Mouse (Mus musculus): Measurements from ENCODE around the gene Cracr2b. TPM values are rescaled to one million over a fixed set of nuclear protein-coding genes. Genes with fewer than 3 reads are reported as not detected.
"Not testable (repeated sequence)": the region's sequence is repeated elsewhere in the genome, so short reads cannot be mapped to it uniquely, and the experiment has no call there.

Cracr2b gene
- polyA plus RNA-seq, 1 experiment, result 15.3 TPM

DNA sequence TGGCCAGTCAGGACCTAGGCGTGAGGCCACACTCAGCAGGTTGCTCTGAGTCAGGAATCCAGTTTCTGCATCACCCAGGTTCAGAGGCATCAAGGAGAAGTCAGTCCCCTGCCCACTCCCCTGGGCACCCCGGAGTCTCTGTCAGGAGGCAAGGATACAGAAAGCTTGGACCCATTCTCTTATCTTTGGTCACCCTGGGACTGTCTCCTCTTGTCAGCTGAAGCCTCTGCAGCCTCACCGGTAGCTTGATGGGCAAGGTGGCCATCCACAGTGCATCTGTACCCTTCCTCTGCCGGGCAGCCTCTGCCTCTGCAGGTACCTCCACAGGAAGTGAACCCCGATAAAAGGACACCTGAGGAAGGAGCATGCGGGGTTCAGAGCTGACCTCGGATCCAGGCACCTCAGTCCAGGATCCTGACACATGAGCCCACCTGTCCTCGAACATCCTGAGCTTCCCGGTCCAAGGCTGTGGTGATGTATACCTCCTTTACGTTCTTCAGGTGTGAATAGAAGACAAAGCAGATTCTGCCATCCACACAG is 21.7 kb upstream of the Cracr2b start:
- WGBS, result 97% methylated on average over 10 of the region's 10 CpGs
- TF ChIP-seq CTCF (conservative IDR thresholded peaks at IDR 0.05; ENCODE audit: insufficient read depth, insufficient read length, low read depth, low read length) (no peak), POLR2A (IDR thresholded peaks at IDR 0.05; ENCODE audit: low read depth, low read length) (no peak)

DNA sequence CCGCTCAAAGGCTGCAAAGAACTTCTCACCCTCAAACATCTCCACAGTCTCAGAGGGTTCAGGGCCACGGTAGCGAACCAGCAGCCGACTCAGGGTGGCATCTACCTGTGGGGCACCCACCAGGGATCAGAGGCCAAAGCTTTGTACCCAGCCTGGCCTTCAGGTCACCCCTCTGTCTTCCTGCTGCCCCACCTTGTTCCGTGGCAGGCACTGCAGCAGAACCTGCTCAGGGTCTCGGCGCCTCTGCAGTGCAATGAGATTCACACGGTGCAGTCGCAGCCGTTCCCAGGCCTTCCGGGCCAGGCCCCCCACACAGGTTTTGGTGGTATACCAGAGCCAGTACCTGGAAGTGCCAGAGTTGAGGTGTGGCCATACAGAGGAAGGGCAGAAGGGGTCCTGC is 21.1 kb upstream of the Cracr2b start:
- Histone ChIP-seq H3K4me1 (ENCODE audit: control insufficient read depth, insufficient read depth, low read length) (peaks cover 28% of the 10 kb centered on the region), H3K27ac (ENCODE audit: insufficient read depth, low read depth, low read length) (no peak overlapping the region), H3K36me3 (ENCODE audit: control insufficient read depth, insufficient read depth, low read length) (no peaks in the 10 kb centered on the region), H3K27me3 (replicated peaks; ENCODE audit: control insufficient read depth, insufficient read depth, low read length) (no peaks in the 10 kb centered on the region), H3K4me3 (ENCODE audit: insufficient read depth, low read depth, low read length) (no peak overlapping the region)
- no peak for DNase-seq
- no peak for TF ChIP-seq POLR2A (IDR thresholded peaks at IDR 0.05; ENCODE audit: low read depth, low read length)
- TF ChIP-seq CTCF (conservative IDR thresholded peaks at IDR 0.05; ENCODE audit: insufficient read depth, insufficient read length, low read depth, low read length), result no peak
- WGBS, result 95% methylated on average over 11 of the region's 11 CpGs

More for the DNA sequence above, 21.7 kb upstream of the Cracr2b start:
- Histone ChIP-seq H3K27ac (ENCODE audit: insufficient read depth, low read depth, low read length) (no peak overlapping the region), H3K36me3 (ENCODE audit: control insufficient read depth, insufficient read depth, low read length) (no peaks in the 10 kb centered on the region), H3K4me1 (ENCODE audit: control insufficient read depth, insufficient read depth, low read length) (peaks cover 33% of the 10 kb centered on the region), H3K4me3 (ENCODE audit: insufficient read depth, low read depth, low read length) (no peak overlapping the region), H3K27me3 (replicated peaks; ENCODE audit: control insufficient read depth, insufficient read depth, low read length) (no peaks in the 10 kb centered on the region)
- no peak for DNase-seq

DNA sequence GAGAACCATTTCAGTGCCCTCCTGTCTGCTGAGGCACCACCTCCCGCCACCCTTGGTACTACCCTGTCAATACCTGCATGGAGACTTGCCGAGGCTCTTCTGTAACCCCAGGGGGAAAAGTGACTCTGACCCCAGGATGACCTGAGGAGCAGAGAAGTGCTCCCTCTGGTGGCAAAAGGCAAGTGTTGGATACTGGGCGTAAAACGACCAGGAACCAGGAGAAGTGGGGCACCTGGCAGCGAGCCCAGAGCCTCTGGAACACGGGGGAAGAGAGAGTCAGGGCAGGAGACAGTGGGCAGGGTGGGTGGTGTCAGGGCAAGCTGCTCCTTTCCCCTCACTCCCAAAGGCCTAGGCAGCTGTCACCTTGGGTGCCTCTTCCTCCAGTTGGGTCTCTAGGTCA is 20.3 kb upstream of the Cracr2b start:
- WGBS, result 23% methylated on average over 6 of the region's 6 CpGs
- no peaks in the 10 kb centered on the region for H3K36me3 ChIP-seq (ENCODE audit: control insufficient read depth, insufficient read depth, low read length)
- H3K27ac ChIP-seq (ENCODE audit: insufficient read depth, low read depth, low read length), result no peak overlapping the region
- TF ChIP-seq CTCF (conservative IDR thresholded peaks at IDR 0.05; ENCODE audit: insufficient read depth, insufficient read length, low read depth, low read length) (peak; percentile 81), POLR2A (IDR thresholded peaks at IDR 0.05; ENCODE audit: low read depth, low read length) (no peak)
- no peak overlapping the region for H3K4me3 ChIP-seq (ENCODE audit: insufficient read depth, low read depth, low read length)
- H3K27me3 ChIP-seq (replicated peaks; ENCODE audit: control insufficient read depth, insufficient read depth, low read length), result no peaks in the 10 kb centered on the region
- DNase-seq, result peak; percentile 76
- peaks cover 23% of the 10 kb centered on the region for H3K4me1 ChIP-seq (ENCODE audit: control insufficient read depth, insufficient read depth, low read length)

DNA sequence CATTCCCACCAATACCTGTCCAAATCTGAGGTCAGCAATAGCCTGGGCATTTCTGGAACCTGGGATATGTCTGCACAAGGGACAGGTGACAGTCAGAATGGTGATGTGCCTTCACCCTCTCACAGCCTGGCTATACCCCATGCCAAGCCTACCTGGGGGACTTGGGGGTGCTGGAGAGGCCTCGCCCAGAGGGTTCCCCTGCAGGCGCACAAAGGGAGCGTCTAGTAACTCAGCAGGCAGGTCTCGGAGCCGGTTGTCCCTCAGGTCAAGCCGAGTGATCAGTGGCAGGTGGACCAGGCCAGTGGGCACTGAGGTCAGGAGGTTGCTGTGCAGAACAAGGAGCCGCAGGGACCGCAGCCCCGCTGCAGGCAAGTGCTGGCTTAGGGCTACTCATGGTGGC is 19.4 kb upstream of the Cracr2b start:
- no peak for TF ChIP-seq POLR2A (IDR thresholded peaks at IDR 0.05; ENCODE audit: low read depth, low read length)
- WGBS, result 95% methylated on average over 9 of the region's 9 CpGs
- peaks cover 15% of the 10 kb centered on the region for H3K4me1 ChIP-seq (ENCODE audit: control insufficient read depth, insufficient read depth, low read length)
- H3K27ac ChIP-seq (ENCODE audit: insufficient read depth, low read depth, low read length), result no peak overlapping the region
- H3K36me3 ChIP-seq (ENCODE audit: control insufficient read depth, insufficient read depth, low read length), result no peaks in the 10 kb centered on the region
- no peaks in the 10 kb centered on the region for H3K27me3 ChIP-seq (replicated peaks; ENCODE audit: control insufficient read depth, insufficient read depth, low read length)
- no peak overlapping the region for H3K4me3 ChIP-seq (ENCODE audit: insufficient read depth, low read depth, low read length)
- DNase-seq, result no peak

DNA sequence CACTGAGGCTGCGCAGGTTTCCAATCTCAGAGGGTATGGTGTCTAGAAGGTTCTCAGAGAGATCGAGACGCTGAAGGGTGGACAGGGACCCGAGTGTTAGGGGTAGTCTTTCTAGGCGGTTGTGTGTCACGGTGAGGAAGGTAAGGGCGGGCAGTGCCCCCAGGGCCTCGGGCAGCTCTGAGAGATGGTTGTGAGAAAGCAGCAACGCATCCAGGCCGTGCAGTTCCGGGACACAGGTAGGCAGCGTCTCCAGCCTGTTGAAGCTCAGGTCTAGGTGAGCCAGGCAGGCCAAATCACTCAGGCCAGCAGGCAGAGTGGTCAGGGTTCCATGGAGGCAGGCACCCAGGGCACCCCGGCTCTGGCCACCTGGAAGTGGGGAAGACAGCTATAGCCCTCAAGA is 18.7 kb upstream of the Cracr2b start:
- no peaks in the 10 kb centered on the region for H3K27me3 ChIP-seq (replicated peaks; ENCODE audit: control insufficient read depth, insufficient read depth, low read length)
- TF ChIP-seq POLR2A (IDR thresholded peaks at IDR 0.05; ENCODE audit: low read depth, low read length) (no peak), CTCF (conservative IDR thresholded peaks at IDR 0.05; ENCODE audit: insufficient read depth, insufficient read length, low read depth, low read length) (no peak)
- no peak overlapping the region for H3K27ac ChIP-seq (ENCODE audit: insufficient read depth, low read depth, low read length)
- no peak overlapping the region for H3K4me3 ChIP-seq (ENCODE audit: insufficient read depth, low read depth, low read length)
- H3K4me1 ChIP-seq (ENCODE audit: control insufficient read depth, insufficient read depth, low read length), result peaks cover 11% of the 10 kb centered on the region
- 92% methylated on average over 13 of the region's 13 CpGs for WGBS
- DNase-seq, result no peak
- H3K36me3 ChIP-seq (ENCODE audit: control insufficient read depth, insufficient read depth, low read length), result no peaks in the 10 kb centered on the region

DNA sequence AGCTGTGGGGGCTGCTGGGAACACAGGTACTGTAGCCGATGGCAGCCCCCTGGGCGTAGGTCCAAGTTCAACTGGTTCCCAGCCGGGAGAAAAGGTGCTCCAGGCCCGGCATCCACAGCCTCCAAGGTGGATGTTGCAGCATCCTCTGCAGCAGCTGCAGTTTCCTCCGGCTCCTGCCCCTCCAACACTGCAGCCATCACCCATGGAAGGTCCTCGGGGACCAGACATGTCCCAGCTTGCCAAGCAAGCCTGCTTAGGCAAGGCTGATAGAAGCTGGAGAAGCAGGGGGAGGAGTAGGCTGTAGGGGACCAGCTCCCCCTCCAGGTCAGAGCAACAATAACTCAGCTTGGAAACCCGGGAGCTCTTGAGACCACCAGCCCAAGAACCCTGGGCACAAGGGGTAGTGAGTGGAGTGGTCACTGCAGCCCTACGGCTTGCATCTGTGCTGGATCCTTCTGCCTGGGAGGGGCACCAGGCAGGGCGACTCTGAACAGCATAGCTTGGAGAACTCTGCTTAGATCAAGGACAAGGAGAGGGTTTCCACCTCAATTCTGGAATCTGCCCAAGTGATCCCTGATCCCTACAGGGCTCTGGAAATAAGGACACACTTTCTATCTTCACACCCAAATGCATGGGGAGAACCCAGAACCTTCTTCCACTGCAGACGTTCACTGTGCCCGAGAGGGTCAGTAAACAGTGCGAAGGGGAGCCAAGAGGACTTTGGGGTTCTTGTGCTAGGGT is 17.6 kb upstream of the Cracr2b start:
- Histone ChIP-seq H3K4me3 (ENCODE audit: insufficient read depth, low read depth, low read length) (peak overlapping the region; percentile 52), H3K27ac (ENCODE audit: insufficient read depth, low read depth, low read length) (no peak overlapping the region), H3K4me1 (ENCODE audit: control insufficient read depth, insufficient read depth, low read length) (peaks cover 11% of the 10 kb centered on the region), H3K36me3 (ENCODE audit: control insufficient read depth, insufficient read depth, low read length) (no peaks in the 10 kb centered on the region), H3K27me3 (replicated peaks; ENCODE audit: control insufficient read depth, insufficient read depth, low read length) (no peaks in the 10 kb centered on the region)
- DNase-seq, result peak; percentile 50
- 14% methylated on average over 12 of the region's 12 CpGs for WGBS
- TF ChIP-seq POLR2A (IDR thresholded peaks at IDR 0.05; ENCODE audit: low read depth, low read length), result no peak
- no peak for TF ChIP-seq CTCF (conservative IDR thresholded peaks at IDR 0.05; ENCODE audit: insufficient read depth, insufficient read length, low read depth, low read length)

DNA sequence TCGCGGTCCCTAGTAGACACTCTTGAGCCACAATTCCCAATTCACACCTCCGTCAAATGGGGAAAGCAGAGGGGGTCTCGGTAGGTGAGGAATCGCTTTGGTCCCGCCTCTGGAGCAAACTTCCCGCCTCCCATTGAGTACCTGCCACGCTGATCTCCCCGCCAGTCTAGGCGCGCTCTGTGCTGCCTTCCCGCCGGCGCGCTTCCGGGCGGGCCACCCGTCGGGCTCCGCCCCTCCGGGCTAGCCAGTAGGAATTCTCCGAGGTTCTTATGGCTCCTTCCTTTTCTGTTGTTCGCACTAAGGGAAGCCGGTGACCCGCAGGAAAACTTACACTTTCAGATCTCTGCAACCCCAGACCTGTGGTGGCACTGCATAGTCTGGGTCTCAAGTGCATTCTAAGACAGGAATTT is 17.1 kb upstream of the Cracr2b start, which contains the start of gene Pidd1:
Gene Pidd1, minus strand, starts transcription at position 198 of the 410 bp plus-strand sequence.
- DNase-seq, result peak; percentile 80
- H3K4me3 ChIP-seq (ENCODE audit: insufficient read depth, low read depth, low read length), result peak within 1 kb of the TSS; percentile 52
- H3K27ac ChIP-seq (ENCODE audit: insufficient read depth, low read depth, low read length), result 0 out of 2 replicates have a peak within 1 kb of the TSS, but pooled peaks have one; percentile 41
- H3K4me1 ChIP-seq (ENCODE audit: control insufficient read depth, insufficient read depth, low read length), result peaks cover 15% of the 10 kb centered on the region
- TF ChIP-seq CTCF (conservative IDR thresholded peaks at IDR 0.05; ENCODE audit: insufficient read depth, insufficient read length, low read depth, low read length) (no peak), POLR2A (IDR thresholded peaks at IDR 0.05; ENCODE audit: low read depth, low read length) (no peak)
- WGBS, result under 1% methylated on average over 25 of the region's 25 CpGs
- peaks cover 2% of the 10 kb centered on the region; the same call in 1 of the 2 replicates for H3K36me3 ChIP-seq (ENCODE audit: control insufficient read depth, insufficient read depth, low read length)
- H3K27me3 ChIP-seq (replicated peaks; ENCODE audit: control insufficient read depth, insufficient read depth, low read length), result no peaks in the 10 kb centered on the region

DNA sequence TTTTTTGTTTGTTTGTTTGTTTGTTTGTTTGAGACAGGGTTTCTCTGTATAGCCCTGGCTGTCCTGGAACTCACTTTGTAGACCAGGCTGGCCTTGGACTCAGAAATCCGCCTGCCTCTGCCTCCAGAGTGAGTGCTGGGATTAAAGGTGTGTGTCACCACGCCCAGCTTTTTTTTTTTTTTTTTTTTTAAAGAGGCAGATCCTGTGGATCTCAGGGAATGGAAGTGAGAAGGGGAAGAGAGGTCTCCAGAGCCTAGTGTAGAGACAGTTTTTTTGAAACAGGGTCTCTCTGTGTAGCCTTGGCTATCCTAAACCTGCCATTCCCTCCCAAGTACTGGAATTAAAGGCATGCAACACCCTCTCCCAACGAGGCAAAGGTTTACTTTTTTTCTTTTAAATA is 14.5 kb upstream of the Cracr2b start:
- not testable (repeated sequence) for H3K27me3 ChIP-seq (replicated peaks; ENCODE audit: control insufficient read depth, insufficient read depth, low read length); H3K4me3 ChIP-seq (ENCODE audit: insufficient read depth, low read depth, low read length); H3K27ac ChIP-seq (ENCODE audit: insufficient read depth, low read depth, low read length); DNase-seq; H3K36me3 ChIP-seq (ENCODE audit: control insufficient read depth, insufficient read depth, low read length)
- 68% methylated on average over 3 of the region's 3 CpGs for WGBS
- H3K4me1 ChIP-seq (ENCODE audit: control insufficient read depth, insufficient read depth, low read length), result peaks cover 10% of the 10 kb centered on the region

Data from kidney, adult 2 months (tissue).